Mouse (Mus musculus) C2C12 (cell line): Measurements from ENCODE around the gene Ppp1r2.

ENCODE experiments used
- CEBPB ChIP-seq: IDR thresholded peaks from one replicate; pipeline ENCODE4 v1.6.1; 2011; ENCODE audit warnings: low read depth, mild to moderate bottlenecking, control low read depth, moderate library complexity
- CTCF ChIP-seq: IDR thresholded peaks from one replicate; pipeline ENCODE4 v1.5.1; 2011; ENCODE audit not compliant: control insufficient read depth, insufficient read depth, insufficient read length
- MAX ChIP-seq: IDR thresholded peaks from one replicate; pipeline ENCODE4 v1.6.1; 2011; ENCODE audit warnings: mild to moderate bottlenecking, control low read depth
- MYOD1 ChIP-seq: IDR thresholded peaks from one replicate; pipeline ENCODE4 v1.6.1; 2011; ENCODE audit warnings: low read depth; ENCODE audit not compliant: control insufficient read depth, insufficient read length
- MYOG ChIP-seq: IDR thresholded peaks from one replicate; pipeline ENCODE4 v1.6.1; 2011; ENCODE audit not compliant: control insufficient read depth, insufficient read length; ENCODE audit errors: extremely low read depth
- USF1 ChIP-seq: IDR thresholded peaks from one replicate; pipeline ENCODE4 v1.6.1; 2011; ENCODE audit warnings: low read depth, mild to moderate bottlenecking, control low read depth, moderate library complexity

GRCm38 (mm10) chr16:31319316-31319715 is 44.2 kb upstream of the Ppp1r2 start:
- TF ChIP-seq MAX (no peak), CTCF (no peak), CEBPB (no peak), USF1 (no peak), MYOG (no peak), MYOD1 (no peak)
